Mouse (Mus musculus): ENCODE measurements at regions not wholly inside any gene's neighbourhood (a gene's known extent, or its start where the extent isn't known, plus 50 kb on each side); places are given as distances from the start of the nearest gene placed in this dataset.

- DNase-seq (ENCODE audit: low spot score): no peak
These were observed 407.2 kb downstream of the Prss52 start for GRCm38 (mm10) chr14:64511300-64511699.

GRCm38 (mm10) chr14:64512726-64513125, 408.6 kb downstream of the Prss52 start:
- DNase-seq (ENCODE audit: low spot score): no peak

- no peak for DNase-seq (ENCODE audit: low spot score)
These were observed 413.6 kb downstream of the Prss52 start for GRCm38 (mm10) chr14:64517584-64518195.

GRCm38 (mm10) chr14:64524641-64525040, 420.6 kb downstream of the Prss52 start:
- no peak for DNase-seq (ENCODE audit: low spot score)

- no peak for DNase-seq (ENCODE audit: low spot score)
These were observed 421.4 kb downstream of the Prss52 start for GRCm38 (mm10) chr14:64525302-64526078.

GRCm38 (mm10) chr14:64530541-64530940, 426.5 kb downstream of the Prss52 start:
- no peak for DNase-seq (ENCODE audit: low spot score)

GRCm38 (mm10) chr14:64531221-64531949, 427.3 kb downstream of the Prss52 start:
- DNase-seq (ENCODE audit: low spot score): no peak

GRCm38 (mm10) chr14:64532351-64532750, 428.3 kb downstream of the Prss52 start:
- DNase-seq (ENCODE audit: low spot score): no peak

GRCm38 (mm10) chr14:64533591-64534151, 429.6 kb downstream of the Prss52 start:
- DNase-seq (ENCODE audit: low spot score): no peak

GRCm38 (mm10) chr14:64534194-64534593, 430.1 kb downstream of the Prss52 start:
- DNase-seq (ENCODE audit: low spot score): no peak

- DNase-seq (ENCODE audit: low spot score): no peak
These were observed 435.4 kb downstream of the Prss52 start for GRCm38 (mm10) chr14:64539436-64539835.

GRCm38 (mm10) chr14:64545056-64545455, 441.0 kb downstream of the Prss52 start:
- no peak for DNase-seq (ENCODE audit: low spot score)

GRCm38 (mm10) chr14:64546787-64547186, 442.7 kb downstream of the Prss52 start:
- peak; percentile 77 for DNase-seq (ENCODE audit: low spot score)

- no peak for DNase-seq (ENCODE audit: low spot score)
These were observed 448.9 kb downstream of the Prss52 start for GRCm38 (mm10) chr14:64552951-64553350.

- DNase-seq (ENCODE audit: low spot score): no peak
These were observed 452.0 kb downstream of the Prss52 start for GRCm38 (mm10) chr14:64556042-64556441.

GRCm38 (mm10) chr14:64557453-64557852, 453.4 kb downstream of the Prss52 start:
- no peak for DNase-seq (ENCODE audit: low spot score)

GRCm38 (mm10) chr14:64568689-64569088, 464.6 kb downstream of the Prss52 start:
- peak; percentile 70 for DNase-seq (ENCODE audit: low spot score)

GRCm38 (mm10) chr14:64570951-64571350, 466.9 kb downstream of the Prss52 start:
- no peak for DNase-seq (ENCODE audit: low spot score)

GRCm38 (mm10) chr14:64572756-64573155, 468.7 kb downstream of the Prss52 start:
- DNase-seq (ENCODE audit: low spot score): no peak

- DNase-seq (ENCODE audit: low spot score): no peak
These were observed 469.7 kb downstream of the Prss52 start for GRCm38 (mm10) chr14:64573773-64574172.

GRCm38 (mm10) chr14:64574277-64574676, 470.2 kb downstream of the Prss52 start:
- no peak for DNase-seq (ENCODE audit: low spot score)

GRCm38 (mm10) chr14:64574773-64575172, 470.7 kb downstream of the Prss52 start:
- no peak for DNase-seq (ENCODE audit: low spot score)

GRCm38 (mm10) chr14:64575954-64576353, 471.9 kb downstream of the Prss52 start:
- no peak for DNase-seq (ENCODE audit: low spot score)

All from testis, postnatal 10 days (tissue).